Mouse (Mus musculus): ENCODE data around the gene Srarp.

Srarp gene

GRCm38 (mm10) chr4:141456193-141456938 lies 20.5 kb upstream of the Srarp start:
- no peak for DNase-seq (ENCODE audit: low read depth, low spot score)

DNA sequence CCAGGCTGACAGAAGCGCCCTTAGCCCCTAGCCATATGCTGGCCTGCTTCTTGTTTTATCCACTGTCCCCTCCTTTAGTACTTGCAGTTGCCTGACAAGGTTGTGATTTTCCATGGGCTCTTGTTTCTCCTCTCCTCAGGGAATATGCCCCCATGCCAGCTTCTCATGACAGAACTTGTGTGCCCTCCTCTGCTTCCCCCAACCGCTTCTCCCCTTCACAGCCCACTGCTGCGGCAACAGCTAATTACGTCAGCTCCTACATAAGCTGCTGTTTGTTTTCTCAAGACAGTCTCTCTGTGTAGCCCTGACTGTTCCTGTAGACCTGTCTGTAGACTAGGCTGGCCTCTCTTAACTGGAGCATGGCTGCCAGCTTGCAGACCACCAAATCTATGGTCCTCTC lies 19.6 kb upstream of the Srarp start:
- no peak for DNase-seq (ENCODE audit: low read depth, low spot score)

- DNase-seq (ENCODE audit: low read depth, low spot score): peak; percentile 61
These were observed 18.9 kb upstream of the Srarp start for GRCm38 (mm10) chr4:141454581-141455350.

DNA sequence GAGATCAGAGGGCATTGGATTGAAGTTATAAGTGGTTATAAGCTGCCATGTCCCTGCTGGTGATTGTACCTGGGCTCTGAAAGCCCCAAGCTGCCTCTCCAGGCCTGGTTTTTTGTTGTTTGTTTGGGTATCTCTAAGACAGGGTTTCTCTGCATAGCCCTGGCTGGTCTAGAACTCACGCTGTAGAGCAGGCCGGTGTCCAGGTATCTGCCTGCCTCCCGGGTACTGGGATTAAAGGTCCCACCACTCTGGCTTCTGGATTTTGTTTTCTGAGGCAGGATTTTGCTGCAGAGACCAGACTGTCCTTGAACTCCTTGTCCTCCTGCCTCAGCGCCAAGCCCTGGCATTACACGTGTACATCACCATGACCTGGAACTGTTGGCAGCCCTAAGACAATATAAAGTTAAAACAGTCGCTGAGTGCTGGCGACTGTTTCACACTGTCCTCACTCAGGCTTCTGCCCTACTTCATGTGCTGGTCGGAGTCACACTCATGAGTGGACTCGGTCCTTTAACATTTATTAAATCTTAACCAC lies 16.1 kb upstream of the Srarp start:
- no peak for DNase-seq (ENCODE audit: low read depth, low spot score)

- no peak for DNase-seq (ENCODE audit: low read depth, low spot score)
These were observed 15.3 kb upstream of the Srarp start for GRCm38 (mm10) chr4:141451251-141451650.

DNA sequence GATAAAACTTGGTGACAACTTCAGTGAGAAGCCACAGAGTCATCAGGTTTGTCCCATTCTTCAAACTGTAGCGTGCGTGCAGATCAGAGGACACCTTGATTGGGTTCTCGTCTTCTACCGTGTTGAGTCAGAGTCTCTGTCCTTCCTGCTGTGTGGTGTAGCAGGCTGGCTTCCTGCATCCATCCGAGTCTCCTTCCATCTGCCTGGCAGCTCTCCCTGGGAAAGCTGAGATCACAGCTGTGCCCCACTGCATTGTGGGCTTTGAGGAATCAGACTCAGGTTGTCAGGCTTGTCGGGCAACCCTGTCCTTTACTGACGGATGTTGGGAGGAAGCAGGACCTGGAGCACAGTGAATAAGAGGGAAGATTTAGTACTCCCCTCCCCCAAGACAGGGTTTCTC lies 10.3 kb upstream of the Srarp start:
- peak; percentile 51 for DNase-seq (ENCODE audit: low read depth, low spot score)

GRCm38 (mm10) chr4:141445328-141445720 lies 9.4 kb upstream of the Srarp start:
- DNase-seq (ENCODE audit: low read depth, low spot score): peak; percentile 69

- DNase-seq (ENCODE audit: low read depth, low spot score): peak; percentile 84
These were observed 8.8 kb upstream of the Srarp start, which contains the start of gene Zbtb17 for GRCm38 (mm10) chr4:141444451-141445327. Gene Zbtb17 (plus strand): TSS chr4:141444654.

GRCm38 (mm10) chr4:141443641-141444429 lies 7.9 kb upstream of the Srarp start:
- no peak for DNase-seq (ENCODE audit: low read depth, low spot score)

DNA sequence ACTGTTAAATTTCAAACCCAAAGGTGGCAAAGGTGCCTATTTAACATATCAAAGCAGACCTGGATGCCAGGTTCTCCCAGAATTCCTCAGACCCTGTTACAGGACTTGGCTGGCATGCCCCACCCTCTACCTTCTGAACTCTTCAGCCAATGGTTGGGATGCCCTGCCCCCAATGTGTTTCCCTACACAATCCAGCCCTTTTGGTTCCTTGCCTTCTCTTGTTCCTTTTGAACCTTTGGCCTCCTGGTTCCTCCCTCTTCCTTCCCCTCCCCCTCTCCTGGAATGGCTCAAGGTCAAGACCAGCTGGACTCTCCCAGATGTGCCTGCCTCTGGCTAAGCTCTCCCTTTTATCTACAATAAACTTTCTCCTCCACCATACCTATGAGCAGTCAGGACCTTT lies 5.0 kb upstream of the Srarp start:
- DNase-seq (ENCODE audit: low read depth, low spot score): no peak

- no peak for DNase-seq (ENCODE audit: low read depth, low spot score)
These were observed 3.3 kb upstream of the Srarp start for GRCm38 (mm10) chr4:141439083-141439803.

- DNase-seq (ENCODE audit: low read depth, low spot score): no peak
These were observed 2.7 kb downstream of the Srarp start for GRCm38 (mm10) chr4:141433191-141433590.

DNA sequence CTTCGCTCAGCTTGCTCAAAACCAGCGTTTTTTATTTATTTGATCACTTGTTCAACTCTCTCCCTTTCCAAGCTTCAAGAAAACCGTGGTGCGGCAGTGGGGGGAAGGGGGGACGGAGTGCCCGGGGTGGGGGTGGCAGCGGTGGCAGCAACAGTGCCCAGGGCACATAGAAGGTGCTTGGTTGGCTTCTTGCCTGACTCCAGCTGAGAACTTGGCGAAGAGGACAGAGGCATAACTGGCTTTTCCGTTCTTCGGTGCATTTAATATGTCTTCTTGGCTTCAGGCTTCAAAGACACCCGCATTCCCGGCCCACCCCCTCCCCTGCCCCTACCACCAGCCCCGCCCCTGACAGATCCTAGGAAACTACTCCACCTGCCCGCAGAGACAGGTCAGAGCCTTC lies 3.2 kb downstream of the Srarp start:
- no peak for DNase-seq (ENCODE audit: low read depth, low spot score)

- peak; percentile 84 for DNase-seq (ENCODE audit: low read depth, low spot score)
These were observed 4.9 kb downstream of the Srarp start for GRCm38 (mm10) chr4:141430997-141431396.

- DNase-seq (ENCODE audit: low read depth, low spot score): peak; percentile 68
These were observed 6.1 kb downstream of the Srarp start for GRCm38 (mm10) chr4:141429847-141430246.

DNA sequence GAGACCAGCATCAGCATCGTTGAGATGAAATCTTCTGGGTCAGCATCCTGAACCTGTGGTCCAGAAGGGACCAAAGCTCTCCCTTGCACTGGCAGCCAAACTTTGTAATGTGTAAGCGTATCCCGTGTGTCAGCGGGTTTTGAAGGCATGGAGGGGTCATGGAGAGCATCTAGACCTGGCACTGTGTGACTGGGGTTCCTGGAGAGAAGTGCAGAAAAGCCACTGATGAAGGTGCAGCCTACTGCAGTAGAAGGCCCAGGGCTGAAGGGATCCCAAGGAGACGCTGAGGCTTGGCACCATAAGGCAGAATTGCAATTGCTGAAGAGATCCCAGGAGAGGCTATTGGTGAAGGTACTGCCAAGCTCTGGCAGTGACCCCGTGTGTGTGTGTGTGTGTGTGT lies 6.5 kb downstream of the Srarp start:
- DNase-seq (ENCODE audit: low read depth, low spot score): no peak

- DNase-seq (ENCODE audit: low read depth, low spot score): no peak
These were observed 8.0 kb downstream of the Srarp start for GRCm38 (mm10) chr4:141427921-141428320.

- no peak for DNase-seq (ENCODE audit: low read depth, low spot score)
These were observed 8.8 kb downstream of the Srarp start for GRCm38 (mm10) chr4:141426796-141427745.

All from 3T3-L1 (cell line).